Mouse (Mus musculus): ENCODE results near the gene Mag. TPM values are rescaled to one million over a fixed set of nuclear protein-coding genes. Genes with fewer than 3 reads are reported as not detected.

The Mag gene
- polyA plus RNA-seq (2017; shearing (Covaris generic)), result not detected

DNA sequence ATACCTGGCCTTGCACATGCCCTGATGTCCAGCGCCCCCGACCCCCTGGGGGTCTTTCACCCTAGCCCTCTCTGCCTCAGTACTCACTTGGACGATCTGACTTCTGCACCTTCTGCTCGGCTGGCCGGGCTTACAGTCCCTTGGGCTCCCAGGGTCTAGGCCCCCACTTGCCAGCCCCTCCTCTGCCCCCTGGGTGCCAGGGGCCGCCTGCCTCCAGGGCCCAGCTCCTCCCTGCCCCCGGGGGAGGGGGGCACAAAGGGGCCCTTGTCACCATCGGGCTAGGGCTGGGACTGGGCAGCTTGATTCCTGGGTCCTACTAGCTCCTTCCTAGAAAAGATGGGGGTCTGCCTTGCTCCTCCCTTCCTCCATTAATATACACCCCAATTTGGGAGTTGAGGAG, at the start of gene Mag:
Mag (minus strand) TSS at position 142 of the 400 bp plus-strand sequence.

DNA sequence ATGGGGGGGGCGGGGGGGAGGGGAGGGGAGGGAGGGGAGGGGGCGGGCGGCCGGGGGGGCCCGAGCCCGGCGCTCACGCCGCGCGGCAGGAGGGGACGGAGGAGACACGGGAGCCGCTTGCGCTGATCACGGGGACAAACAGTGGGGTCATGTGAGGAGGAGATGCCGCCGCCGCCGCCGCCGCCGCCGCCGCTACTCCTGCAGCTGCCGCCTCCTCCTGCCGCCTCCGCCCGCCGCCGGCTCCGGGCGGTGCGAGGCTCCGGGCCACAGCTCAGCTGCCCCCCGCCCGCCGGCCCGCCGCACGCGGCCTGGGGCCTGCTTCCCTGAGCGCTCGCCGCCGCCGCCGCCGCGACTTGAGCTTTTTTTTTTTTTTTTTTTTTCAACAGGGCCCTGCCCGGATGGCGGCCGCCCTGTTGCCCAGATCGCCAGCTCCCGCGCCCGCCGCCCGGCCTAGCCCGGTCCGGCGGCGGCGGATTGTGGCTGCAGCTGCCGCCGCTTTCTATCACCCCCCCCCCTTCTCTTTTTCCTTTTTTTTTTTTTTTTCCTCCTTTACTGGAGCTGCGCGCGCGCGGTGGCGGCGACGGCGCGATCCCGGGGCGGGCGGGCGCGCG, 42.2 kb upstream of the Mag start, which contains the start of gene Usf2:
Usf2 (minus strand) TSS at position 48 of the 611 bp plus-strand sequence.

DNA sequence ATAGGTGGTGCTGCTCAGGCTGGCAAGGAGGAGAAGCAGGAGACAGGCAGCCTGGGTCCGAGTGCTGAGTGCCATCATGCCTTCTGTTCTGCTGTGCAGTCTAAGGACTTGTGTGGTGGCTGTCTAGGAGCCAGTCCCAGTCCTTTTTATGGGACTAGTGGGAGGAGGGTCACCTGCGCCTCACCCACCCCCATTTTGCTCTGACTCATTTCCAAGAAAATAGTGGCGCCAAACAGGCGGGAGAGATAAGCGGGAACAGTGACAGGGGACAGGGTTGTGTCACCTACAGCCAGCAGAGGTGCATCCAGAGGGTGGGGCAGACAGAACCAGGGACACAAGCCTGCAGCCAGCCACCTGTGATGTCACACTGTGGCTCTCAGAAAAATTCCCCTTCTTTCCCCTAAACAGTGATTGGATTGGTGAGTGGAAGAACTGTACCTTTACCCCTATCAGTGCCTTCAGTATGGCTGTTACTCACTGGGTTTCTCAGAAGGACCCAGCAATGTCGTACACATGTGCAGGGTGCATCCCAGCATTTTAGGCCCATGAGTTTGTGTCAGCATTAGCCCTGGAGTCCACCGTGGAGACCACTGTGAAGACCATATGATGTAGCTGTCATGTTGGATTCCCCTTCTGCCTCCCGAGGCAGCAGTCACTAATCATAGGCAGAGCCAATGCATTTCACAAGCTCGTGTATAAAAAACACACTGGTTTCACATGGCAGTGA, 29.4 kb upstream of the Mag start, which contains the start of gene Hamp:
Hamp (minus strand) TSS at position 124 of the 727 bp plus-strand sequence.

DNA sequence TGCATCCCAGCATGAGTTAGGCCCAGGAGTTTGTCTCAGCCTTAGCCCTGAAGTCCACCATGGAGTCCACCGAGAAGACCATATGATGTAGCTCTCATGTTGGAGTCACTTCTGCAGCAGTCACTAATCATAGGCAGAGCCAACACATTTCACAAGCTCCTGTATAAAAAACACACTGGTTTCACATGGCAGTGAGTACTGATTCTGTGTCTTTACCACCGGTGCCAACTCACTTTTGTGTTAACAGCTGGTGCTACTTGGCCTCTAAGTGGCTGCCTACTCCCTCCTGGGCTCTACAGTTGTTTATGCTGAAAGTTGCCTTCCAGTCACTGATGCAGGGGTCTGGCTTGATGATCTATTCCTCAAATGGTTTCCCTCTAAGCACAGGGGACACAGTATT, 9.9 kb upstream of the Mag start, which contains the start of gene Hamp2:
Hamp2 (minus strand) TSS at position 101 of the 400 bp plus-strand sequence.

DNA sequence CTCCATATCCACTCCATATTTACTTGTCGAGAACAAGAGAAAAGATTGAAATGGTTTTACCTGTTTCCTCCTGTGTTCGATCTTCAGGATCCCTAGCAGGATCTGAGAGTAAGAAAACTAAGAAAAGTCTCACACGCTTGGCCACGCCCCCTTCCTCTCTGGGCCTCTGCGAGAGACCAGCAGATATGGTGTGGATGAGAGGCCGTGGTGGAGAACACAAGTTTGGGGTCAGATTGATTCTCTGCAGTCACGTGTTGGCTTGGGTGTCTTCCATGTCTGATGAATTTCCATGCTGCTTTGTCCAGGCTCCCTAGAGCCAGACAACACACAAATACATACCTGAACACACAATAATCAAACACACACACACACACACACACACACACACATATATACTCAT, 34.5 kb downstream of the Mag start, which contains the start of gene Cd22:
Cd22 (minus strand) TSS at position 167 of the 400 bp plus-strand sequence.

DNA sequence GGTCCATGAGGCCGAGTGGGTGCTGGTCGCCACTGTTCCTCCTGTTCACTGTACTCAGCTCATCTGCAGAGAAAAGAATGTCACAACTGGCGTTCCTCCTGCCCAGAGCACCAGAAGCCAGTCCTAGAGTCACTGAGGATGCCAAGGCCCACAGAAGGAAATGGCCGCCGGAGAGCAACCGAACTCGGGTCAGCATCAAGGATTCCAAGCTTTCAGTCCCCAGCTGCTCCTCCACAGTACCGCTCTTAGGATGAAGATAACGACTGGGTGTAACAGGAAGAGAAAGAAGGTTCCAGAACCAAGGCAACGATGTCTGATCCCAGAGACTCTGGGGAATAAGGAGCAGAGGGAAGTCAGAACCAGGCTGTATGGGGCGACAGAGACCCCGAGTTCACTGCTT, 53.2 kb downstream of the Mag start, which contains the start of gene Ffar1:
Ffar1 (minus strand) TSS at position 101 of the 400 bp plus-strand sequence.

DNA sequence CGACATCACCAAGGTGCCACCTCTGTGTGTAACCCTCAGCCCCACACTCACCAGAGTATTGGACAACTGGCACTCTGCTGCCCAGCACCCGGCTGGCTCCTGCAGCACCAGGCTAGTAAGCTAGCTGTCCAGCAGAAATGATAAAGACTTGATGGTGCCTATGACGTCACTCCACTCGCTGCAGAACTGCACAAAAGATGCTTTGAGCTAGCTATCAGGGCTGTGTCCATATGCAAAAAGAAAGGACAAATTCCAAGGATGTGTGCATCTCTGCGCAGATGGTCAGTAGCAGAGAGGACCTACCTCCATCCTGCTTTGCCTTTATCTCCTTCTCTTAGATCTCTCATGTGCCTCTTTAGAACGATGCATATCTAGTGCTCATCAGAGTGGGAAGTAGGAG, 58.6 kb downstream of the Mag start, which contains the start of gene Ffar3:
Ffar3 (minus strand) TSS at position 101 of the 400 bp plus-strand sequence.

Other genes with a start within 250 kb of the Mag start
- gene Haus5, start 249.9 kb downstream of the Mag start, polyA plus RNA-seq (2017; shearing (Covaris generic)), result 36.3 TPM
- 0.56 TPM for gene Pmis2, start 243.3 kb downstream of the Mag start, polyA plus RNA-seq (2017; shearing (Covaris generic))
- not detected for gene 2200002J24Rik, start 215.9 kb downstream of the Mag start, polyA plus RNA-seq (2017; shearing (Covaris generic))
- not detected for gene Atp4a, start 202.7 kb downstream of the Mag start, polyA plus RNA-seq (2017; shearing (Covaris generic))
- gene Tmem147, start 185.3 kb downstream of the Mag start, polyA plus RNA-seq (2017; shearing (Covaris generic)), result 51.5 TPM
- gene Gapdhs, start 171.2 kb downstream of the Mag start, polyA plus RNA-seq (2017; shearing (Covaris generic)), result not detected
- 0.17 TPM for gene Sbsn, start 163.4 kb downstream of the Mag start, polyA plus RNA-seq (2017; shearing (Covaris generic))
- not detected for gene Dmkn, start 151.1 kb downstream of the Mag start, polyA plus RNA-seq (2017; shearing (Covaris generic))
- gene Krtdap, start 127.0 kb downstream of the Mag start, polyA plus RNA-seq (2017; shearing (Covaris generic)), result not detected
- not detected for gene Ffar2, start 91.1 kb downstream of the Mag start, polyA plus RNA-seq (2017; shearing (Covaris generic))
- not detected for gene Ffar3, start 58.7 kb downstream of the Mag start, polyA plus RNA-seq (2017; shearing (Covaris generic))
- 0.09 TPM for gene Ffar1, start 53.3 kb downstream of the Mag start, polyA plus RNA-seq (2017; shearing (Covaris generic))
- 28.6 TPM for gene Cd22, start 34.5 kb downstream of the Mag start, polyA plus RNA-seq (2017; shearing (Covaris generic))
- not detected for gene Hamp2, start 9.8 kb upstream of the Mag start, polyA plus RNA-seq (2017; shearing (Covaris generic))
- gene Hamp, start 29.2 kb upstream of the Mag start, polyA plus RNA-seq (2017; shearing (Covaris generic)), result not detected
- 10.7 TPM for gene Usf2, start 41.9 kb upstream of the Mag start, polyA plus RNA-seq (2017; shearing (Covaris generic))
- 7.7 TPM for gene Lsr, start 58.6 kb upstream of the Mag start, polyA plus RNA-seq (2017; shearing (Covaris generic))
- 0.46 TPM for gene Fam187b, start 58.9 kb upstream of the Mag start, polyA plus RNA-seq (2017; shearing (Covaris generic))
- 1,401 TPM for gene Fxyd5, start 127.6 kb upstream of the Mag start, polyA plus RNA-seq (2017; shearing (Covaris generic))
- gene Fxyd7, start 136.6 kb upstream of the Mag start, polyA plus RNA-seq (2017; shearing (Covaris generic)), result not detected
- gene Fxyd1, start 142.3 kb upstream of the Mag start, polyA plus RNA-seq (2017; shearing (Covaris generic)), result not detected
- not detected for gene Lgi4, start 144.5 kb upstream of the Mag start, polyA plus RNA-seq (2017; shearing (Covaris generic))
- gene Fxyd3, start 161.8 kb upstream of the Mag start, polyA plus RNA-seq (2017; shearing (Covaris generic)), result not detected
- gene Hpn, start 200.4 kb upstream of the Mag start, polyA plus RNA-seq (2017; shearing (Covaris generic)), result 1.4 TPM
- gene Scn1b, start 212.1 kb upstream of the Mag start, polyA plus RNA-seq (2017; shearing (Covaris generic)), result not detected
- 398 TPM for gene Gramd1a, start 241.0 kb upstream of the Mag start, polyA plus RNA-seq (2017; shearing (Covaris generic))